Mouse (Mus musculus): ENCODE data around the gene Elane.

DNA sequence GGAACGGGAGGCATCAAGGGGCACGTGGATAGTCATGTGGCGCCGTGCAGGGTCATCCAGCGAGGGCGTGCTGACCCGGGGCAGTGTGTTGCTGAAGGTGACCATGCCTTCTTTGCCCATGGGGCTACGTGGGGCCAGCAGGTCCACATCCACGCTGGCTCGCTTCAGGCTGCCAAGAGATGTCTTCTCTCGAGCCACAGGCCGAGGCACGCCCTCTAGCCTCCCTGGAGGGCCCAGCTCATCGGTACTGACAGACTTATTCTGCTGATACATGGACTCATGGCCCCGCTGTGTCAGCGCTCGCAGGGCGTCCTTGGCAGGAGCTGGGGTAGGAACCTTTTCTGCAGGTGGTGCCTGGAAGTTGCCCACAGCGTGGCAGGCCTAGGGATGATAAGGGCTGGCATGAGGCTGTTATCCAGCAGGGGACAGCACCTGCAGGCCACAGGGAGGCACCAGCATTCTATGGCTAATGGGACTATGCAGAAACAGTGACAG, 20.2 kb upstream of the Elane start:
- TF ChIP-seq CTCF (IDR thresholded peaks at IDR 0.05; ENCODE audit: control insufficient read depth, insufficient read depth, insufficient read length): peak; percentile 21
- TF ChIP-seq MYOG (IDR thresholded peaks at IDR 0.05; ENCODE audit: control insufficient read depth, extremely low read depth, insufficient read length): no peak
- TF ChIP-seq USF1 (IDR thresholded peaks at IDR 0.05; ENCODE audit: low read depth): no peak
- TF ChIP-seq MAX (IDR thresholded peaks at IDR 0.05): no peak
- no peak for TF ChIP-seq CEBPB (IDR thresholded peaks at IDR 0.05; ENCODE audit: low read depth)
- no peak for TF ChIP-seq MYOD1 (IDR thresholded peaks at IDR 0.05; ENCODE audit: control insufficient read depth, insufficient read length, low read depth)
- TF ChIP-seq FOSL1 (IDR thresholded peaks at IDR 0.05; ENCODE audit: insufficient read depth, low read length, poor library complexity, severe bottlenecking): no peak
